In genomic region chr5:43555406-43555805, GRCm38 (mm10) we compare ENCODE assay signal across 26 mouse cellular contexts. TPM values are rescaled to one million over a fixed set of nuclear protein-coding genes. Genes with fewer than 3 reads are reported as not detected.
DNase-seq lines count a peak whose midpoint lies in the region; ATAC-seq and TF ChIP-seq lines count a peak whose summit lies in the region.
"Had no signal": no experiment of that assay in that cellular context is flagged by ENCODE, and none has a peak within 500 bp of the region (broad histone marks: within the 10 kb centered on the region; RNA-seq: fewer than 3 reads in every experiment).

No protein-coding gene starts in this region.

- 80% methylated on average over 6 of the region's 6 CpGs for WGBS in heart, embryonic 16.5 days
- 74% methylated on average over 6 of the region's 6 CpGs for WGBS in kidney, postnatal 0 days

- TF ChIP-seq CTCF in kidney, postnatal 0 days (IDR thresholded peaks at IDR 0.05; ENCODE audit: low read depth), result no peak
- no peak for TF ChIP-seq CTCF in CH12.LX (conservative IDR thresholded peaks at IDR 0.05 in 1 of 2, IDR thresholded peaks at IDR 0.05 in 1 of 2; ENCODE audit: low read depth in 2 of 2, low read length in 2 of 2)

- in situ Hi-C loops in CH12.LX (cut with MboI; ENCODE audit: low pct_ligation_motif_present, low pct_unique_long_range_greater_than_20kb, low sequenced_read_pairs), result no loop called here

- no peaks in the 10 kb centered on the region for H3K9me3 ChIP-seq in heart, embryonic 16.5 days (replicated peaks; ENCODE audit: control insufficient read depth, low read length)
- H3K9me3 ChIP-seq in kidney, postnatal 0 days (replicated peaks; ENCODE audit: low read length), result no peaks in the 10 kb centered on the region
- no peaks in the 10 kb centered on the region for H3K9me3 ChIP-seq in CH12.LX (replicated peaks; ENCODE audit: low read length)
- H3K9me3 ChIP-seq: forebrain, embryonic 10.5 days; G1E; hindbrain, embryonic 12.5 days; limb, embryonic 15.5 days; midbrain, embryonic 15.5 days; neural tube, embryonic 12.5 days had no signal

- H3K9ac ChIP-seq in heart, embryonic 16.5 days (ENCODE audit: low read length), result no peak overlapping the region
- no peak overlapping the region for H3K9ac ChIP-seq in kidney, postnatal 0 days (ENCODE audit: low read depth, low read length)
- H3K9ac ChIP-seq in CH12.LX (ENCODE audit: insufficient read depth, low read depth), result no peak overlapping the region
- H3K9ac ChIP-seq: forebrain, postnatal 0 days; hindbrain, embryonic 12.5 days; limb, embryonic 15.5 days; liver, embryonic 14.5 days; midbrain, embryonic 15.5 days; neural tube, embryonic 12.5 days had no signal

- no peak for TF ChIP-seq RAD21 in CH12.LX (IDR thresholded peaks at IDR 0.05; ENCODE audit: low read depth, low read length)

- no peak for ATAC-seq in heart, embryonic 16.5 days (replicated peaks; ENCODE audit: extremely low read depth, insufficient read depth, low FRiP score)
- peak; percentile 81 for ATAC-seq in kidney, postnatal 0 days (replicated peaks; ENCODE audit: low FRiP score, low read depth)
- ATAC-seq: CD4-positive, CD25-positive, alpha-beta regulatory T cell, adult 4 months; forebrain, postnatal 0 days; intestine, postnatal 0 days; midbrain, embryonic 15.5 days had no signal

- no peak for DNase-seq in heart, adult 18-20 months
- DNase-seq in kidney, postnatal 0 days (ENCODE audit: low spot score), result peak; percentile 56
- DNase-seq in kidney, adult 11 months, result no peak
- DNase-seq in CH12.LX (ENCODE audit: extremely low read depth), result no peak
- peak; percentile 56 for DNase-seq in R1 (ENCODE audit: low read depth, low spot score)
- no peak for DNase-seq in urinary bladder, postnatal 10 days (ENCODE audit: low spot score)
- DNase-seq in thymus, postnatal 14 days, result no peak
- DNase-seq: adrenal gland, postnatal 14 days; cerebellum, adult 2 months; cerebellum, postnatal 25 days; forebrain, postnatal 0 days; gastrocnemius, postnatal 36 days; left cerebral cortex, postnatal 4 days; right cerebral cortex, postnatal 14 days had no signal

- no peaks in the 10 kb centered on the region for H3K4me1 ChIP-seq in heart, embryonic 16.5 days (ENCODE audit: control insufficient read depth, insufficient read depth, low read length)
- peaks cover 2% of the 10 kb centered on the region; the same call in 1 of the 2 replicates for H3K4me1 ChIP-seq in kidney, postnatal 0 days (replicated peaks; ENCODE audit: insufficient read depth, low read length)
- H3K4me1 ChIP-seq in CH12.LX (ENCODE audit: control insufficient read depth in 1 of 2, insufficient read depth in 2 of 2), result peaks cover 3 to 7% of the 10 kb centered on the region in 2 experiments; a peak in 3 of 4 replicates
- H3K4me1 ChIP-seq: hindbrain, embryonic 12.5 days; midbrain, embryonic 15.5 days; neural tube, embryonic 12.5 days had no signal

- TF ChIP-seq EP300 in CH12.LX (IDR thresholded peaks at IDR 0.05; ENCODE audit: low read length), result no peak

- TF ChIP-seq POLR2A in CH12.LX (IDR thresholded peaks at IDR 0.05; ENCODE audit: low read depth, low read length), result no peak

- dilution Hi-C loops in CH12.LX (cut with MboI; ENCODE audit: extremely low pct_ligation_motif_present, extremely low pct_unique_long_range_greater_than_20kb, low sequenced_read_pairs), result no loop called here

- H3K27ac ChIP-seq in heart, embryonic 16.5 days (ENCODE audit: low read length), result peak overlapping the region; percentile 24; the same call in 1 of the 2 replicates
- peak overlapping the region; percentile 62; the same call in 1 of the 2 replicates for H3K27ac ChIP-seq in kidney, postnatal 0 days
- H3K27ac ChIP-seq in CH12.LX (ENCODE audit: insufficient read depth, low read depth), result no peak overlapping the region
- H3K27ac ChIP-seq: forebrain, embryonic 10.5 days; hindbrain, embryonic 12.5 days; left cerebral cortex, adult 2 months; limb, embryonic 15.5 days; liver, embryonic 14.5 days; midbrain, embryonic 15.5 days; neural tube, embryonic 12.5 days; stomach, postnatal 0 days had no signal

- H3K36me3 ChIP-seq in heart, embryonic 16.5 days (ENCODE audit: control insufficient read depth, insufficient read depth), result no peaks in the 10 kb centered on the region
- H3K36me3 ChIP-seq in kidney, postnatal 0 days (ENCODE audit: insufficient read depth, low read length), result no peaks in the 10 kb centered on the region
- H3K36me3 ChIP-seq in CH12.LX (replicated peaks in 1 of 2; ENCODE audit: control insufficient read depth in 1 of 2, insufficient read depth in 1 of 2, low read length in 1 of 2), result no peaks in the 10 kb centered on the region
- H3K36me3 ChIP-seq: forebrain, embryonic 10.5 days; G1E; hindbrain, embryonic 12.5 days; limb, embryonic 15.5 days; midbrain, embryonic 15.5 days; neural tube, embryonic 12.5 days had no signal

- H3K4me3 ChIP-seq in heart, embryonic 16.5 days (ENCODE audit: low read length), result no peak overlapping the region
- H3K4me3 ChIP-seq in kidney, postnatal 0 days (replicated peaks; ENCODE audit: low read depth, low read length), result no peak overlapping the region
- H3K4me3 ChIP-seq in CH12.LX (replicated peaks in 1 of 3; ENCODE audit: low read depth in 2 of 3, low read length in 2 of 3, poor library complexity in 1 of 3), result no peak overlapping the region
- H3K4me3 ChIP-seq: forebrain, embryonic 10.5 days; hindbrain, embryonic 12.5 days; left cerebral cortex, adult 2 months; limb, embryonic 15.5 days; midbrain, embryonic 15.5 days; neural tube, embryonic 12.5 days had no signal

- no peaks in the 10 kb centered on the region for H3K79me2 ChIP-seq in CH12.LX (replicated peaks; ENCODE audit: control insufficient read depth, extremely low read depth, insufficient read depth, poor library complexity, severe bottlenecking)

- no peak overlapping the region for H3K4me2 ChIP-seq in heart, embryonic 16.5 days (ENCODE audit: low read depth, low read length)
- no peak overlapping the region for H3K4me2 ChIP-seq in kidney, postnatal 0 days (ENCODE audit: low read length)
- H3K4me2 ChIP-seq in CH12.LX (ENCODE audit: insufficient read depth, low read depth, poor library complexity, severe bottlenecking), result peak overlapping the region; percentile 22; the same call in 1 of the 2 replicates
- H3K4me2 ChIP-seq: hindbrain, embryonic 12.5 days; limb, embryonic 15.5 days; midbrain, embryonic 15.5 days; neural tube, embryonic 12.5 days had no signal

- H3K27me3 ChIP-seq in heart, embryonic 16.5 days (ENCODE audit: control insufficient read depth, insufficient read depth, low read length), result no peaks in the 10 kb centered on the region
- no peaks in the 10 kb centered on the region for H3K27me3 ChIP-seq in kidney, postnatal 0 days (ENCODE audit: insufficient read depth, low read length)
- no peaks in the 10 kb centered on the region for H3K27me3 ChIP-seq in CH12.LX (replicated peaks)
- H3K27me3 ChIP-seq: hindbrain, embryonic 12.5 days; limb, embryonic 15.5 days; midbrain, embryonic 15.5 days; neural tube, embryonic 12.5 days had no signal

TF ChIP-seq in CH12.LX, 34 proteins besides CTCF, POLR2A, EP300 and RAD21:
- TF ChIP-seq MEF2A (IDR thresholded peaks at IDR 0.05; ENCODE audit: borderline replicate concordance, low read depth, low read length) (no peak), TBP (conservative IDR thresholded peaks at IDR 0.05; ENCODE audit: low read depth, low read length) (no peak), GABPA (IDR thresholded peaks at IDR 0.05; ENCODE audit: insufficient replicate concordance, low read depth, low read length) (no peak), CHD2 (IDR thresholded peaks at IDR 0.05; ENCODE audit: low read length) (no peak)

RNA-seq across cellular contexts. Expression of gene C1qtnf7, which starts 40.1 kb away (rescaled TPM):
- polyA plus RNA-seq in heart, embryonic 16.5 days (2015; fragmentation: Nextera tagmentation; extraction: Ambion mirVana), result 6.5 and 7.2 TPM in 2 replicates
- 1 to 10 TPM; 3.8 to 5.7 TPM for total RNA-seq in heart, adult 18-20 months (2021)
- polyA plus RNA-seq in kidney, postnatal 0 days (2015; fragmentation: Nextera tagmentation; extraction: Ambion mirVana), result 14.8 and 15.6 TPM in 2 replicates
- total RNA-seq in CH12.LX (2012; rRNA removed) (not detected in 2 replicates), CH12.LX (2014; rRNA removed) (not detected in 2 replicates)
- polyA plus RNA-seq in CH12.LX (2012; ENCODE audit: insufficient read length, low read depth), result not detected in 2 replicates
- polyA plus RNA-seq: CD4-positive, CD25-positive, alpha-beta regulatory T cell, adult 4 months; G1E had no signal

Comparison
In these comparisons a context has a peak if more than half of its experiments do, and no peak if none do; other contexts are left out.
1. DNase-seq: peak in kidney, postnatal 0 days (single experiment) and R1 (single experiment); none in heart, adult 18-20 months (0 of 2), kidney, adult 11 months (single experiment), CH12.LX (single experiment), urinary bladder, postnatal 10 days (single experiment) and thymus, postnatal 14 days (single experiment).